Mouse (Mus musculus): ENCODE data around the gene Upf3a.
"Not testable (repeated sequence)": the region's sequence is repeated elsewhere in the genome, so short reads cannot be mapped to it uniquely, and the experiment has no call there.

Upf3a gene

DNA sequence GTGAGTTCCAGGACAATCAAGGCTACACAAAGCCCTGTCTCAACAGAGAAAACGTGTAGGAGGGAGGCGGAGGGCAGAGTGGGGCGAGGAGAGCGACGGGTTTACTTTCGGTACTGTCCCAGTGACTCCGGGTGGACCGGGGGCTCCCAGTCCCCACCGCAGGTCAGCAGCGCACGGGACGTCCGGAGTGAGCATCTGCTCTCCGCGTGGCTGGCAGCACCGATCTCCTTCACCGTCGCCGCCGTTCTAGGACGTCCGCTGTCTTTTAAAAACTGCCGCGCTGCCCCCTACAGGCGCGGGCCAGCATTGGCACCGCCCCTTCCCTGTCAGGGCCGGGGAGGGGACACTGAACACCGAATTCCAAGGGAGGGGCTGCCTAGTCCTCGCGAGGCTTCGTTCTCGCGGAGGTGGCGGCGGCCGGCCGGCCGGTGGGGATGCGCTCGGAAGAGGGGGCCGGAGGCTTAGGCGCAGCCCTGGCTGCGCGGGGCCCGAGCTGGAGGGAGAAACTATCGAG lies at the start of gene Upf3a:
Gene Upf3a, plus strand, starts transcription at position 366 of the 514 bp plus-strand sequence.
- peak; percentile 93 for DNase-seq

DNA sequence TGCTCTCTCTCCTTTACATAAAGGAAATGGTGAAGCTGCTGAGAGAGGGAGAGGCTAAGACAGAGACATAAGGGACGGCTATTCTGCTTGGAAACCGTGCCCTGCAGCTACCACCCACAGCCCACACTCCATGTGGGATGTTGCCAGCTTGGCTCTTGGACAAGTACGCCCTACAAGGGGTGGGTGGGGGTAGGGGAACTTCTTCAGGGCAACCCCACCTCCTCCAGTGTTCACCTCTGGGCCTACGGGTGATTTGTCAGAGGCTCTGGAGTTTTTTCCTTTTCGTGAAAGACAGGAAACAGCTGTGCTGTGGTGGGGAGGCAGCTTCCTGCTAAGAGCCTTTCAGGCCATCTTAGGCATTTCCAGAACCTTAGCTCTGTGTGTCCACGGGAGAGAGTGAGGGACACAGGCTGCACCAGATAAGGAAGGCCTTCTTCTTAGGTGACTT lies 45.1 kb upstream of the Upf3a start:
- peak; percentile 39 for DNase-seq

DNA sequence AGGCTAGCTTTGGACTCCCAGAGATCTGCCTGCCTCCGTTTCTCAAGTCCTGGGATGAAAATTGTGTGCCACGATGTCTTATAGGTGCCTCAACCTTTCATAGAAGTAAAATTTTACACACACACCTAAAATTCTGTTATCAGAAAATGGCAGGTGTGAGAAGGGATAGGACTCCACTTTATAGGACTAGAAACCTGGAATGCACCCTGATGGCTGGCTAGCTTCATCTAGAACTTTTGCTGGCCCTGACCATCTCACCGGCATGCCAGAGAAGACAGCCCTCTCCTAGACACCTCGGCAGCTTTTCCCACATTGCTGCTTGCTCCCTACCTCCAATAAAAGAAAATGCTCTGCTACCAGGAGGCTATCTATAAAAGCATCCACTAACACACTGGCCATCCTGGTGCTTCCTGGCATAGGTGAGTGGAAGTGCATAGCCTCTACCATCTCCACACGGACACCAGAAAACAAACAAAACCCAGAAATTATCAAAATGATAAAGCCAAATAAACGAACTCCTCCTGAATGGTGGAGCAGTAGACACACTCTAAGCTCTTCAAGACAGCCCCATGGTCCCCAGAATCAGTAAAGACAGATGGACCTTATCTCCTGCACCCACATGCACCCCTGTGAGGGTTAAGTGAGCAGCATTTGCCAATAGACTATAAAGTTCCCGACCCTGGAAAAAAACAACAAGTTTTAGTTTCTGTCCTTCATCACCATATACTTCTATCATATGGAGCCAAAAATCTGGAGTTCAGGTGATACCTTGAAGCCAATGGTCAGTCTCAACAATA lies 44.4 kb upstream of the Upf3a start:
- DNase-seq, result no peak

DNA sequence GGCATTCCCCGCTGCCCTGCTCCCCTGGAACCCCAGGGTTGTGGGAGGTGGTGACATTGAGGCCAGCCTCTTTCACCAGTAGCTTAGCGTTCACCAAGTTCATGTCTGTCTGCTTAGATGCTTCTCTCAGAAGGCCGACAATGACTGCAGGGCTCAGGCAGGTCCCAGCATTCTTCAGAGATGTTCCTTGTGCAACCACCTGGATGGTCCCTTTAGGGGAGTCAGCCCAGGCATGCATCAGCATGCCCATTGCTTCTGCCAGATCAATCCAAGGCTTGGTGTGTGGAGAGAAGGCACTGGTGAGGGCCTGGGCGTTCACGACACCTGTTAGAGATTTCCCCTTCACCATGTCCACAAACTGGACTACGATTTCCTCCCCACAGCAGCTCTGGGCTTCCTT lies 39.2 kb upstream of the Upf3a start:
- DNase-seq, result not testable (repeated sequence)

DNA sequence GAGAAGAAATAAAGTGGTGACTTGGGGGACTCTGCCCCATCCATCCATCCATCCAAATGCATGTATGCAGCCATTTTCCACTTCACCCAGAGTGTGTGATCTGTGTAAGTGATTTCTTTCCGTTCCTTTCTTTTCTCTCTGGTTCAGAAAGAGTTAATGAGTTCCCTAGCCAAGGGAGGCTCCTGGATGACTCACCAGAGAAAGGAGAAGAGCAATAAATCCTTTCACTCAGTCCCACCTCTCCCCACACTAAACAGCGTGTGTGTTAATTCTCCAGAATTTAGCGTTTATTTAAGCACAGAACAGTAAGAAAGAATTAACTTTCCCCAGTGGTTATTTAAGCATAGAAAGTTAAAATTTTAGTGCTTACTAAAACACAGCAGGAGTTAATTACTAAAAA lies 37.8 kb upstream of the Upf3a start:
- no peak for DNase-seq

DNA sequence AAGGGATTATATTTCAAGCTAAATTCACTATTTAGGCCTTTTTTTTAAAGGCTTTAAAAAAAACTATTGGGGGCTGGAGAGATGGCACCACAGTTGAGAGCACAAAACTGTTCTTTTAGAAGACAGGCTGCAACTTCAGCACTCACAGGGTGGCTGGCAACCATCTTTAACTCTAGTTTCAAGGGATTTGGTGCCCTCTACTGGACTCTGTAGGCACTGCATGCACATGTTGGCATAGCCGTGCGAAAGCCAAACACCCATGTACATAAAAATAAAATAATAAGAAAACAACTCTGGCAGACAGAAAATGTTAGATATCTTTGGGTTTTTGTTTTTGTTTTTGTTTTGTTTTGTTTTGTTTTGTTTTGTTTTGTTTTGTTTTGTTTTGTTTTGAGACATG lies 31.7 kb upstream of the Upf3a start:
- peak; percentile 21 for DNase-seq

DNA sequence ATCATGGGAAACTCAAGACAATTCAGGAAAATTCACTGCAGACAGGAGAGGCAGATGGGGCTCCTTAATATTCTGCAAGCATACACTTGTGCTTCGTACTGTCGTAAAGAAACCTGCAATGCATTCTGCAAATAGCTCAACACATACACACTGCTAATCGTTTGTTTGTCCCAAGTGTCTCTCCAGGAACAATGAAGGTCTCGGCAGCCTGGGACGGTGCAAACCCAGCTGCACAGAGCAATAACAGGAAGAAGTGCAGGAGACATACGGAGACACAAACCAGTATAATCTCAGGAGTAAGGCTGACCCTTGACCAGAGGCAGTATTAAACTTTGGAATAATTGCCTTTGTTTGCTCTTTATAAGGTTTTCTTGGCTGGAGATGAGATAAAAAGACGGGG lies 28.9 kb upstream of the Upf3a start:
- no peak for DNase-seq

DNA sequence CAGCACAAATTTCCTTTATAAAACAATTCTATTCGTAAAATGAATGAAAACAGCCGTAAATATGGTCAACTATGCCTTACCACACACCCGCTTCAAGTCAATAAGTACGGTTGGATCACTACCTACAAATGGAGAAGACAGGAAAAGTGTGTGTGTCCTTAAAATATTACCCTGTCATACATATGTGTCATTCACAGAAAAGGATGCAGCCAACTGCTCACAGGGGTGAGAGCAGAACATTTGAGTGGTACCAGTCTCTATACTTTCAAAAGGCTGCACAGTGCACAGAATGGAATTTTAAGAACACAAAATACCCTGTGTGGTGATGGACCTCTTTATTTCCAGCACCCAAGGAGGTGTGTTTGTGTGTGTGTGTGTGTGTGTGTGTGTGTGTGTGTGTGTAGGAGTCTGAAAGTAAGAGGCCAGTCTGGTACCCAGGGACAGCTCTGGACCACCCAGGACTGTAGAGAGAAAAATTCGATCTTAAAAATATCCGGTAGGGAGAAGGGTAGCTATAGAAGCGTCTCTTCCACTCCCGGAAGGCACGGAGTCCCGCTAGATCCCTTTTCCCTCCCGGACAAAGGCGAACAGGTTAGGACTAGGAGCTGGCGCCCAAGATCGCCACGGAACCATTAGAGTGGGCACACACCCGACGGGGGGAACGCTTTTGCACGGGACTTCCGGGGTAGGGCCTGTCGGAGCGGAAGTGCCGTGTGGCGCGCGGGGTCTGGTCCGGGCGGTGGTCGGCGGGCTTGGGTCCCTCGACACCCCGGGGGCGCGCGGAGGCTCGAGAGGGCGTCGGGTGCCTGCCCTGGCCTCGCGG lies 28.2 kb upstream of the Upf3a start, which contains the start of gene Cdc16:
Gene Cdc16, plus strand, starts transcription at position 695 of the 823 bp plus-strand sequence.
- DNase-seq, result peak; percentile 87

DNA sequence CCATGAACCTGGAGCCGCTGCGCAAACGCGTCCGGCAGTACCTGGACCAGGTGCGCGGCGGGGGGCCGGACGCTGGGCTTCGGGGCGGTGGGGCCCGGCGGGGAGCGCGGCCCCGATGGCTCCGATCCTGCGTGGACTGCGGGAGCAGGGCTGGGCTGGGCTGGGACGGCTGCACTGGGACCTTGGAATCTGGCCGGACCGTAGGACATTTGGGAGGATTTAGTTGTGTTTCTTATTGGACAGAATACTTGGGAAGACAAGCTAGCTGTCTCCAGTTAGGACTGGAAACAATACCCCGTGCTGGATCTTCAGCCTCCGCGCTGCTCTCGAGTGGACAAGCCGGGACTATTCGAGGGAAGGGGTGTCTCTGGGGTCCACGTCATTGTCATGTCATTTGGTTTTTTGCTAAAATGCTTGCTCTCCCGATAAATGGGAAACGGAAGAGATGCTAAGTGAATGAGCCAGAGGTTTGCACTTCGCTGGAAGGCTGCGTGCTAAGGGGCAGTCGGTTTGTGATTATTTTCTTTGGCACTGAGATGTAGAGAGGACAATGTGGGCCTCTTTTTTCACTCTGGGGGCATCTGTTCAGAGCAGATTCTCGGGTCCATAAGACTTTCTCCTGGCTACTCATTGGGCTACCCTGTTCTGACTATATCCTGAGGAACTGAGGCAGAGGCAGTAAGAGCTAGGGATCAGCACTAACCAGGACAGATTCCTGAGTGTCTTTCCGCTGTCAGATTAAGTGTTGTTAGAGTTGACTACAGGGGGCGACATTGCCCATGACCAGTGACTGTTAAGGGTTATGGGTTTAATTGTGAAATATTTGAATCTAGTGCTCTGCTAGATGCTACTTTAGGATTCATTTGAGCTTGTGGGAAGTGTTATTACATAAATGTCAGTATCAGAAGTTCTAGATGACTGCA lies 27.3 kb upstream of the Upf3a start:
- peak; percentile 29 for DNase-seq

DNA sequence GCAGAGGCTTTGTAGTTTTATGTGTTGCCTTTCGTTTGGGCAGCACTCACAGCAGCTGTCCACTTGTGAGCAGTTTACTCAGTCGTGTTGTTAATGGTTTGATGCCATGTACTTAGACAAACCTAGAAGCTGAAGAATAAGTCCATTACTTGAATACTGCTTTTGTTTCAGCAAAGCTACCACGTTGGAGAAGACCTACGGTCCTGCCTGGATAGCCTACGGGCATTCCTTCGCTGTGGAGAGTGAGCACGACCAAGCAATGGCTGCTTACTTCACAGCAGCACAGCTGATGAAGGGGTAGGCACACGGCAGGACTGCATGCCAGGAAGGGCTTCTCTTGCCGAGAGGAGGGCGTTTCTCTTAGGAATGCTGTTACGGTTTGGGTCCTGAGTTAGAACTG lies 16.2 kb upstream of the Upf3a start:
- no peak for DNase-seq

DNA sequence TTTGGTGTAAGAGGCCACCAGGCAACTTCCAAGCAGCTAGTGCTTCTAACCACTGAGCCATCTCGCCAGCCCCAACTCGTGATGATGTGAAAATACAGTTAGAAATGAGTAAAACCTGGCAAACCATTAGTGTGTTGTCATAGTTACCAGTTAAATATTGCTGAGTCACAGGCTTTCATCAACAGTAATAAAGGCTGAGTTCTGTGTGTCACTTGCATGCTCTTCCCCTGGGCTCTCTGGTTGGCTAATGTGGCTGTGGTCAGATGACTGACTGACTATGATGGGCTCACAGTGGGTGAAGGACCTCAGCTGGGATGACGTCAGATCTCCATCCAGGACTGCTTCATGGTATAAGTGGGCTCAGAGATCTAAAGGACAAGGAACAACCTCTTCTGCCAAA lies 4.9 kb upstream of the Upf3a start:
- no peak for DNase-seq

DNA sequence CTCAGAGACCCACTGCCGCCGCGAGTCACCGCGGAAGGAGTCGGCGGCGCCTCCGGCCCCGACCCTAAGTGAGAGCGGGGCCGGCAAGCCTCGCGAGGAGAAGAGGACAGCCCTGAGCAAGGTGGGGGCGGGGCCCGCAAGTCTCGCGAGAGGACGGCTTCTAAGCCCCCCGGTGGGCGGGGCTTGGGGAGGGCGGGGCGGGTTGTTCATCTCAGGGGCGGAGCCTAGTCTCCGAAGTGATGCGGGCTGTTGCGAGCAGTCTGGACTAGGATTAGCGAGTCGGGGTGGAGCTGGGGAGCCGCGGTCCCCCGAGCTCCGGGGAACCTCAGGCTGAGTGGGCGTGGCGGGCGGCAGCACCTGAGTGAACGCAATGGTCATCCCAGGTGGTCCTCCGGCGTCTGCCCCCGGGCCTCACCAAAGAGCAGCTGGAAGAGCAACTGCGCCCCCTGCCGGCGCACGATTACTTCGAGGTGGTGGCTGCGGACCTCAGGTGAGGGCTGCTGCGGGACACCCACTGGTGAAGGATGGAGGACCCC lies 417 bp downstream of the Upf3a start:
- DNase-seq, result peak; percentile 93

DNA sequence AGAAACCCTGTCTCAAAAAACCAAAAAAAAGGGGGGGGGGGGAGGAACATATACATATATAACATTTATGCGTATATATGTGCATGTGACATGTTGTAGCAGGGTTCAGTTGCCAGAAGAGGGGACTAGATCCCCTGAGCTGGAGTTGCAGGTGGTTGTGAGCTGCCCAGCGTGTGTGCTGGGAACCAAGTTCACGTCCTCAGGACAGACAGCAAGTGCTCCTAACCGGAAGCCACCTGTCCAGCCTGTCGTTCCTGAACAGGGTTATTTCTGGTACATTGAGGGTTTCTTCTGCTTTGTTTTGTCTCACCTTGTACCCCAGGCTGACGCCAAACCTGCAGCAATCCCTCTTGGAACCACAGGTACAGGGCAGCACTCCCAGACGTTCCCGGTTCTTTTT lies 4.2 kb downstream of the Upf3a start:
- no peak for DNase-seq

DNA sequence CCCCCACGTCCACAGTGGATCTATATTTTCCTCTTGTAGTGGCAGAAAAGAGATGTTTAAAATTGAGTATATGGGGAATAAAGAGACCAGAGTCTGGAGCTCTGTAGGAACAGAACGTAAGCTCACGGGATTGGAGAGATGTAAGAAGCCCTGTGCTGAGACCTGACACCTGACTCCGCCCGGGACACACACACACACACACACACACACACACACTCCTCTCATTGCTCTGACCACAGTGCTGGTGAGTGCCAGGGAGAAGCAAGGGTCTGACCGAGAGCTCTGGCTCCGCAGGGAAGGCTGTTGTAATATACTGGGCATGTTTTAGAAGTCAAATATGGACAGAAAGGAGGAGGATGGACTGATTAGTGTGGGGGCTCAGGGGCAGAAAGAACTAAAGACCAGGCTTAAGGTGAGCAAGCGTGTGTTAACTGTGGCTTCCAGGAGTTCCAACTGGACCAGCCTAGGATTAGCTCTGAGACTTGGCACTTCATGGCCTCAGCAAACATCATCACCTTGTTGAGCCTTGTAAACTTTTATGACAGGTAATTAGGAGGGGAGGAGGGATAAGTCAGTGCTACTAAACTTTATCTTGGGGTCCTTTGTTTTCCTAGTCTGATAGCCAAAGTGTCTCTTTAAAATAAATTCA lies 7.8 kb downstream of the Upf3a start:
- no peak for DNase-seq

DNA sequence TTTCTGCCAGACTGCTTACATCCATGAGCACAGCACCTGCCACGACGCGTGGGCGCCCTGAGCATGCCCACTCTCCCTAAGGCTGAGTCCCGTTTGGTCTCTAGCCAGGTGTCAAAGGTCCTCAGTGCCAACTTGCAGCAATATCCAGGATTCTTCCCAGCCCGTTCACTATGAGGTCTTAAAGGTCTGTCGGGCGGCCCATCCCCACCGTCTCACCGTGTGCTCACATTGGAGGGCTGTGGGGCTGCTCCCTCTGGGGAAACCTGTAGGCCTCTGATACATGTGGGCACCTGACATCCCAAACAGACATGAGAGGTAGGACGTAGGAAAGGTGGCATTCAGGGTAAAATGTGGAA lies 8.3 kb downstream of the Upf3a start:
- no peak for DNase-seq

DNA sequence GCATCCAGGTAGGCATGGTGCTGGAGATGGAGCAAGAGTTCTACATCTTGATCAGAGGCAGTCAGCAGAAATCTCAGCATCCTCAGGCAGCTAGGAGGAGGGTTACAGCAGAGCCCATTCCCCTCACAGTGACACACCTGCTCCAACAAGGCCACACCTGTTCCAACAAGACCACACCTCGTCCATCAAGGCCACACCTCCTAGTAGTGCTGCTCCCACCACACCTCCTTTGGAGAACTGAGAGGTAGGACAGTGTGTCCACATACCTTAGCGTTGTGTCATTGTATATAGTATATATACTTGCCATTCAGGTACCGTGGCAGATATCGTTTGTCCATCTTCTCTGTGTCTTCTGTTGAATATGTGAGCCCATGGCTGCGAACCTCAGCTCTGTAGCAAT lies 12.3 kb downstream of the Upf3a start:
- no peak for DNase-seq

DNA sequence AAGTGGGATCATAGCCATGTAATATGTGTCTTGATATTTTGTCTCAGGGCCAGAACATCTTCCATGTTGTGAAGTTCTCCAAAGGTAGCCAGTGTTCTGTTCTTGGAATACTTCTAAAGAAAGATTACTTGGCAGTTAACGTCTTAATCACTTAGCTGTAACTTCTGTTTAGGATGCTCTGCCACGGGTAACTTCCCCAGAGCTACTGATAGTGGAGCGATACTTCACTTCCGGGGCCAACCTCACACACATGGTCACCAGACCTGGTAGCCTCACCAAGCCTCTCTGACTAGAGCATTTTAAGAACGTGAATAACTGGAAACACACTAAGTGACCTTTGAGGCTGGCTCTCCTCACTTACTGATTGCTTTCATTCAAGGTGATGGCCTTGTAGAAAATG lies 14.2 kb downstream of the Upf3a start:
- no peak for DNase-seq

DNA sequence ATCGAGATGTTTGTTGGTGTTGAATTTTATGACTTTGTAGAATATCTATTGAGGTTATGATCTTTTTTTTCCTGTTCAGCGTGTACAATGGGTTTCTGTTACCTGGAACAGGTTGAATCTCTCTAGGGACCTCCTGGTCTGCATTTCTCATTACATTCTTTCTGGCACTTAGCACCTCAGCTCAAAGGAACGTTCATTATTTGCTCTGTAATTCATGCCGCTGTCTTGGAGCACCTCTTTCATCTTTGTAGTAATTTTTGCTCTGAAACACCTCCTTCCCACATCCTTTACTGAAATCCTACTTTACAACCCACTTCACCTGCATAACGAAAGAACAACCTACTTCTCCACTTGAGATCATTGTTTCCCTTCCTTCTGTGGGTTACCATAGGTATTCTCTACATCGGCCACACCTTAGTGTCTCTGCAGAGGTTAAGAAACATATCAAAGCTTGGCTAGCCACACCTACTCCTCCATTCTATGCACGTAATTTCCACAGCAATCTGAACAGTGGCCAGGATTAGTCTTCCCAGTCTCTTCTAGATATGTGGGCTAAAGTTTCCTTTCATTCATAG lies 43.3 kb downstream of the Upf3a start:
- DNase-seq, result no peak

DNA sequence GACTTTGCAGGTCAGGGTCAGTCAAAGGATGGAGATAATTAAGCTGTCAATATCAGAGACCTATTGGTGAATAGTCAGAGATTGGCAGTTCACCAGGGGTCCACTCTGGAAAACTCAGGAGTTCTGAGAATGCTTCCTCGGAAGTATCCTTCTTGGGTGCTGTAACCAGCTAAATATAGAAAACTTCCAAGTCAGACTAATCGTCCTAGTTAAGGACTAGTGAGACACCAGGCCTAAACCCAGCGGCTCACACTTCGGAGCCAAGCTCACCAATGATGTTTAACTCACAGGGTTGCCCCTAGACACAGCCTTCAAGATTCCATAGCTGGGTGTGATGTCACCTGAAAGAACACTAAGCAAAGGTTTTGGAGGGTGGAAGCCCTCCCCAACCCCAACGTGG lies 52.9 kb downstream of the Upf3a start, which contains the start of gene AF366264:
Gene AF366264, minus strand, starts transcription at position 101 of the 400 bp plus-strand sequence.
- not testable (repeated sequence) for DNase-seq

DNA sequence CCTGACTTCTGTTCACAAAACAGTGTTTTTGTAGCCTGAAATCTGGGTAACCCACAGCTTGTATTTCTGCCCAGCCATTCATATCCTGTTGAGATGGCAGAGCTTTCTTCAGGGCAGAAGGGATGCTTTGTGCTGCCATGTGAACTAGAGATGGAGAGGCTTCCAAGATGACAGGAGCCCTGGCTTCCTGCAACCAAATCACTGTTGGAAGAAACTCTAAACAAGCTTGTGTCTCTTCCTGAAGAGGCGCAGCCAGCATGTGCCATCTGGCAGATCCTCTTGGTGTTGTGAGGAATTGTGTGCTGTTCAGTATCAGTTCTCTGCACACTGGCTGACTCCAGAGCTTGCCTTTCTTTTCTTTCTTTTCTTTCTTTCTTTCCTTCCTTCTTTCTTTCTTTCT lies 57.9 kb downstream of the Upf3a start:
- DNase-seq, result not testable (repeated sequence)

Measured in right cerebral cortex, adult 18-20 months (tissue).